Mouse (Mus musculus) lung, adult 2 months (tissue): ENCODE measurements around the gene Pla2r1.

Source experiments
- CTCF ChIP-seq: fragments of 200-500 bp; IDR thresholded peaks from 2 replicates; pipeline ENCODE4 v1.5.1; 2011; ENCODE audit warnings: mild to moderate bottlenecking, low read length, control low read depth; ENCODE audit not compliant: insufficient read depth
- POLR2A ChIP-seq: fragments of 200-500 bp; IDR thresholded peaks from 2 replicates; pipeline ENCODE4 v1.6.1; 2011; ENCODE audit warnings: low read depth, mild to moderate bottlenecking, control low read depth, low read length, borderline replicate concordance; ENCODE audit errors: extremely low read depth

- TF ChIP-seq CTCF = no peak
- TF ChIP-seq POLR2A = no peak
These were observed 141.9 kb downstream of the Pla2r1 start for GRCm38 (mm10) chr2:60411181-60411580.
